Mouse (Mus musculus): ENCODE data around the gene Gpr88. TPM values are rescaled to one million over a fixed set of nuclear protein-coding genes. Genes with fewer than 3 reads are reported as not detected.

Gene Gpr88
- polyA plus RNA-seq, 1 experiment from 2014 or later, result 0.30 TPM

- Histone ChIP-seq H3K36me3 (ENCODE audit: insufficient read depth, low read length) (no peaks in the 10 kb centered on the region), H3K9ac (ENCODE audit: low read depth, low read length) (no peak overlapping the region), H3K27ac (no peak overlapping the region), H3K9me3 (replicated peaks; ENCODE audit: low read length) (no peaks in the 10 kb centered on the region), H3K4me2 (ENCODE audit: low read length) (no peak overlapping the region), H3K27me3 (ENCODE audit: insufficient read depth, low read length) (no peaks in the 10 kb centered on the region), H3K4me1 (replicated peaks; ENCODE audit: insufficient read depth, low read length) (no peaks in the 10 kb centered on the region), H3K4me3 (replicated peaks; ENCODE audit: low read depth, low read length) (no peak overlapping the region)
- no peak for TF ChIP-seq CTCF (IDR thresholded peaks at IDR 0.05; ENCODE audit: low read depth)
- ATAC-seq (replicated peaks; ENCODE audit: low FRiP score, low read depth), result no peak
- WGBS, result 71% methylated on average over 4 of the region's 4 CpGs
- no peak for DNase-seq (ENCODE audit: low spot score)
Observed at GRCm38 (mm10) chr3:116236856-116237255, 16.4 kb downstream of the Gpr88 start.

DNA sequence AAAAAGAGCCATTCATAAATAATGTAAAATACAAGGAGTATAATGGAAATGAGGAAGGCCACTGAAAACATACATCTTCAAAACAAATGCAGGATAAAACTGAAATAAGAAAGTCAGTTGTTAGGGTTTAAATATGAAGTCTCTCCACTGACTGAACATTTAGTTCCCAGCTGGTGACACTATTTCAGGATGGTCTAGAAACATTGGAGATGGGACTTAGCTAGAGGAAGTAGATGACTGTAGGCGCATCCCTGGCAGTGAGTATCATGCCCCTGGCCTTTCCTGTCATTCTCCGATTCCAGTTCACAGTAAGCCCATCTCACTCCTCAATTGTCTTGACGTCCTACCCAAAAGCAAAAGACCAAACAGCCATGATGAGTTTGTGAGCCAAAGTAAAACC, 19.8 kb downstream of the Gpr88 start:
- DNase-seq (ENCODE audit: low spot score), result no peak
- no peaks in the 10 kb centered on the region for H3K27me3 ChIP-seq (ENCODE audit: insufficient read depth, low read length)
- H3K4me1 ChIP-seq (replicated peaks; ENCODE audit: insufficient read depth, low read length), result no peaks in the 10 kb centered on the region
- 91% methylated on average over 3 of the region's 3 CpGs for WGBS
- no peak for TF ChIP-seq CTCF (IDR thresholded peaks at IDR 0.05; ENCODE audit: low read depth)
- ATAC-seq (replicated peaks; ENCODE audit: low FRiP score, low read depth), result no peak
- H3K27ac ChIP-seq, result no peak overlapping the region
- no peaks in the 10 kb centered on the region for H3K9me3 ChIP-seq (replicated peaks; ENCODE audit: low read length)
- no peak overlapping the region for H3K4me2 ChIP-seq (ENCODE audit: low read length)
- H3K4me3 ChIP-seq (replicated peaks; ENCODE audit: low read depth, low read length), result no peak overlapping the region
- no peak overlapping the region for H3K9ac ChIP-seq (ENCODE audit: low read depth, low read length)
- H3K36me3 ChIP-seq (ENCODE audit: insufficient read depth, low read length), result no peaks in the 10 kb centered on the region

DNA sequence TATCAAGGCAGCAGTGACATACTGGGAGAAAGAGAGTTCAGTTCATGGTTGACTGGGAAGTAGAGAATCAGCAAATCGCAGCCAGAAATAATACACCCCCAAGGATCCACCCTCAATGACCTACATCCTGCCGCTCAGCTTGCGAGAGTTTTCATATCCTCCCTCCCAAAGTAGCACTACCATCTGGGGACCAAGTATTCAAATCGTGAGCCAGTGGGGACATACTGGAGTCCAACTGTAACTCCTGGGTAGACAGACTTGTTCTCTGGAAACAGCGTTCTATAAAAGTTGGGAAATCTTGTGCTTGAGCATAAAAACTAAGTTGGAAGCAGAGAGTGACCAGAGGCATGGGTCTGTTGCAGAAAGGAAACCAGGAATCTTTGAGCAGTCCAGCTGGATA, 20.5 kb downstream of the Gpr88 start:
- 69% methylated on average over 5 of the region's 5 CpGs for WGBS
- Histone ChIP-seq H3K27me3 (ENCODE audit: insufficient read depth, low read length) (no peaks in the 10 kb centered on the region), H3K4me2 (ENCODE audit: low read length) (no peak overlapping the region), H3K4me3 (replicated peaks; ENCODE audit: low read depth, low read length) (no peak overlapping the region), H3K9me3 (replicated peaks; ENCODE audit: low read length) (no peaks in the 10 kb centered on the region), H3K27ac (no peak overlapping the region), H3K9ac (ENCODE audit: low read depth, low read length) (no peak overlapping the region), H3K4me1 (replicated peaks; ENCODE audit: insufficient read depth, low read length) (no peaks in the 10 kb centered on the region), H3K36me3 (ENCODE audit: insufficient read depth, low read length) (no peaks in the 10 kb centered on the region)
- no peak for DNase-seq (ENCODE audit: low spot score)
- no peak for TF ChIP-seq CTCF (IDR thresholded peaks at IDR 0.05; ENCODE audit: low read depth)
- no peak for ATAC-seq (replicated peaks; ENCODE audit: low FRiP score, low read depth)

- DNase-seq (ENCODE audit: low spot score) (no peak), ATAC-seq (replicated peaks; ENCODE audit: low FRiP score, low read depth) (no peak)
- WGBS, result 86% methylated on average over 4 of the region's 4 CpGs
- Histone ChIP-seq H3K9ac (ENCODE audit: low read depth, low read length) (no peak overlapping the region), H3K36me3 (ENCODE audit: insufficient read depth, low read length) (no peaks in the 10 kb centered on the region), H3K27ac (no peak overlapping the region), H3K4me3 (replicated peaks; ENCODE audit: low read depth, low read length) (no peak overlapping the region), H3K4me1 (replicated peaks; ENCODE audit: insufficient read depth, low read length) (no peaks in the 10 kb centered on the region), H3K9me3 (replicated peaks; ENCODE audit: low read length) (no peaks in the 10 kb centered on the region), H3K27me3 (ENCODE audit: insufficient read depth, low read length) (no peaks in the 10 kb centered on the region), H3K4me2 (ENCODE audit: low read length) (no peak overlapping the region)
- no peak for TF ChIP-seq CTCF (IDR thresholded peaks at IDR 0.05; ENCODE audit: low read depth)
Observed at GRCm38 (mm10) chr3:116229336-116229735, 24.0 kb downstream of the Gpr88 start.

DNA sequence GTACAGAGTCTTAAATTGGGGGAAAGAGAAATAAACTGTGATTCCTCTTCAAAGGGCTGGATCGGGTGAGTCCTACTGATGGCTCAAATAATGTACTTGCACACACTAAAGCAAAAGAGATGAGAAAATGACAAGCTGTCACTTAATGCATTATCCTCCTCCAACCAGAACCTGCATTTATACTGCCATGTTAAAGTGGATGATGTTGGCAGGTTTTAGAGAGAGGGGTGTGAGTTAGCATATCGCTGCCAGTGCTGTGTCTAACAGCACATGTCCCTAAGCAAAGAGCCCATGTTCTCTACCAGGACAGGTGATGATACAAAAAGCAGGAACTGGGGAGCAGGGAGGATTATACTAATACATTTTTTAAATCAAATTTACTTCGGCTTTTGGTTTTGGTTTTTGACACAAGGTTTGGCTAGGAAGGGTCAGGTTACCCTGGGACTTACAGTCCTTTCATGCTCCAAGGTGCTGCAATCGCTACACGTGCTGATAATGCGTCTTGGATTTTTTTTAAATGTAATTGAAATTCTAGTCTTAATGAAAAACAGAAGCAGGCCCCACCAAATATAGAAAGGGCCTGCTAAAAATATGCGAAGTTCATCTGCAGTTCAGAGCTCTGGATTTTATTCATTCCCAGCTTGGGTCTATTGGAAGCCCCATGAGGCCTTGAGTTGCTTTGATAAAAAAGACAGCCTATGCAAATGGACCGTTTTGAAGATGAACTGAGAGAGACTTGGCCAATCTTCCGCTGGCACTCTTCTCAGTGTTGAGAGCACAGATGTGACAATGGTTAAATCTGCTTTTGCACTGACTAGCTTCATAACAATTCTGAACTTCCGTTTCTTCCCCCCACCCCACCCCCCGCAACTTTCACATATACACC, 24.7 kb downstream of the Gpr88 start:
- Histone ChIP-seq H3K4me1 (replicated peaks; ENCODE audit: insufficient read depth, low read length) (no peaks in the 10 kb centered on the region), H3K27me3 (ENCODE audit: insufficient read depth, low read length) (no peaks in the 10 kb centered on the region), H3K4me3 (replicated peaks; ENCODE audit: low read depth, low read length) (no peak overlapping the region), H3K36me3 (ENCODE audit: insufficient read depth, low read length) (no peaks in the 10 kb centered on the region), H3K9me3 (replicated peaks; ENCODE audit: low read length) (no peaks in the 10 kb centered on the region), H3K27ac (no peak overlapping the region), H3K4me2 (ENCODE audit: low read length) (no peak overlapping the region), H3K9ac (ENCODE audit: low read depth, low read length) (no peak overlapping the region)
- TF ChIP-seq CTCF (IDR thresholded peaks at IDR 0.05; ENCODE audit: low read depth), result no peak
- no peak for ATAC-seq (replicated peaks; ENCODE audit: low FRiP score, low read depth)
- DNase-seq (ENCODE audit: low spot score), result no peak
- WGBS, result 64% methylated on average over 11 of the region's 11 CpGs

GRCm38 (mm10) chr3:116227383-116227782, 25.9 kb downstream of the Gpr88 start:
- no peak for ATAC-seq (replicated peaks; ENCODE audit: low FRiP score, low read depth)
- 85% methylated on average over 5 of the region's 5 CpGs for WGBS
- H3K27me3 ChIP-seq (ENCODE audit: insufficient read depth, low read length), result no peaks in the 10 kb centered on the region

More at GRCm38 (mm10) chr3:116227383-116227782, 25.9 kb downstream of the Gpr88 start:
- no peak overlapping the region for H3K27ac ChIP-seq
- H3K4me3 ChIP-seq (replicated peaks; ENCODE audit: low read depth, low read length), result no peak overlapping the region
- H3K9me3 ChIP-seq (replicated peaks; ENCODE audit: low read length), result no peaks in the 10 kb centered on the region
- H3K4me1 ChIP-seq (replicated peaks; ENCODE audit: insufficient read depth, low read length), result no peaks in the 10 kb centered on the region
- no peak overlapping the region for H3K4me2 ChIP-seq (ENCODE audit: low read length)
- no peak for TF ChIP-seq CTCF (IDR thresholded peaks at IDR 0.05; ENCODE audit: low read depth)
- no peak overlapping the region for H3K9ac ChIP-seq (ENCODE audit: low read depth, low read length)
- no peaks in the 10 kb centered on the region for H3K36me3 ChIP-seq (ENCODE audit: insufficient read depth, low read length)
- no peak for DNase-seq (ENCODE audit: low spot score)

All from kidney, postnatal 0 days (tissue).